Mouse (Mus musculus): ENCODE data around the gene Trip4. TPM values are rescaled to one million over a fixed set of nuclear protein-coding genes. Genes with fewer than 3 reads are reported as not detected.

Gene Trip4
- polyA plus RNA-seq, 1 experiment from 2014 or later: 32.5 TPM

- Histone ChIP-seq H3K27me3 (ENCODE audit: low read depth, poor library complexity, severe bottlenecking) (no peaks in the 10 kb centered on the region), H3K9me3 (replicated peaks) (no peaks in the 10 kb centered on the region), H3K36me3 (peaks cover 37% of the 10 kb centered on the region), H3K27ac (peak within 1 kb of the TSS; percentile 93), H3K4me3 (peak within 1 kb of the TSS; percentile 79), H3K4me1 (peaks cover 18% of the 10 kb centered on the region)
- WGBS: under 1% methylated on average over 21 of the region's 21 CpGs
- peak; percentile 82 for DNase-seq (ENCODE audit: low spot score)
Measured at GRCm38 (mm10) chr9:65890143-65890628, 18.4 kb downstream of the Trip4 start, which contains the start of gene Pclaf. Gene Pclaf (plus strand): TSS chr9:65890237.

GRCm38 (mm10) chr9:65884564-65885315 lies 23.9 kb downstream of the Trip4 start:
- peak overlapping the region; percentile 83 for H3K27ac ChIP-seq
- peaks cover 6% of the 10 kb centered on the region; the same call in 1 of the 2 replicates for H3K36me3 ChIP-seq
- peak; percentile 93 for DNase-seq (ENCODE audit: low spot score)
- peaks cover 12% of the 10 kb centered on the region for H3K4me1 ChIP-seq
- no peaks in the 10 kb centered on the region for H3K9me3 ChIP-seq (replicated peaks)
- under 1% methylated on average over 37 of the region's 37 CpGs for WGBS
- H3K27me3 ChIP-seq (ENCODE audit: low read depth, poor library complexity, severe bottlenecking): no peaks in the 10 kb centered on the region
- peak overlapping the region; percentile 76 for H3K4me3 ChIP-seq

DNA sequence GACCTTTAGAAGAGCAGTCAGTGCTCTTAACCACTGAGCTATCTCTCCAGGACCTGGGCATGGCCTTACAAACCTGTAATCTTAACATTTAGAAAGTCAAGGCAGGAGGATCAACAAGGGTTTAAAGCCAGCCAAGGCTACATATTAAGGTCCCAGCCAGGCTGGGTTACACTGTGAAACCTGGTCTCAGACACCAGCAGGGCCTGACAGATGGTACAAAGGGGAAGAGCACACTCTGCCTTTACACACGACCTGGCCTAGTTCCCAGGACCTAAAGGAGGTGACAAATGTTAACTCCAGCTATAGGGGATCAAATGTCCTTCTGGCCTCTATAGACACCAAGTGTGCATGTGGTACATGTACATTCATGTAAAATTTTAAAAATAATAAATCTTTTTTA lies 48.9 kb downstream of the Trip4 start:
- WGBS: 56% methylated on average over 1 of the region's 1 CpGs

DNA sequence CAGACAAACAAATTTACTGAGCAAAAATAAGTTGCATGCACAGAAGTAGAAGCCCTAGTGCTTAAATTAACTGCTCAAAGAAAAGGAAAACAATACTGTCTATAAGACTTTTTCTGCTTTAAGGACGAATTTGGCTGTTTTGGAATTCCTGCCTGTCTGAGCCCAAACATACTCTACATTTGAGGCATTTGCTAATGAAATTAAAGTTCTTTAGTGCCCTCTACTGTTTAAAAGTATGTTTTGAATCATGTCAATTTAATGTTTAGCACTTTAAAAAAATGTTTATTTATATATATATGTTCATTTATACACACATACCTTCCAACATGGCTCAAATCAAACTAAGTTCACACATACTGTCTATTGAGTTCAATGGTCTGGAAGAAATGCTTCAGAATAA lies 58.4 kb downstream of the Trip4 start:
- no peaks in the 10 kb centered on the region for H3K9me3 ChIP-seq (replicated peaks)
- no peak for DNase-seq (ENCODE audit: low spot score)
- no peak overlapping the region for H3K4me3 ChIP-seq
- no peak overlapping the region for H3K27ac ChIP-seq
- 52% methylated on average over 1 of the region's 1 CpGs for WGBS
- H3K27me3 ChIP-seq (ENCODE audit: low read depth, poor library complexity, severe bottlenecking): no peaks in the 10 kb centered on the region
- no peaks in the 10 kb centered on the region for H3K4me1 ChIP-seq
- peaks cover 40% of the 10 kb centered on the region for H3K36me3 ChIP-seq

More for the DNA sequence above, 48.9 kb downstream of the Trip4 start:
- no peaks in the 10 kb centered on the region for H3K9me3 ChIP-seq (replicated peaks)
- H3K4me1 ChIP-seq: no peaks in the 10 kb centered on the region
- peaks cover 67% of the 10 kb centered on the region for H3K36me3 ChIP-seq
- H3K4me3 ChIP-seq: no peak overlapping the region
- H3K27ac ChIP-seq: no peak overlapping the region
- H3K27me3 ChIP-seq (ENCODE audit: low read depth, poor library complexity, severe bottlenecking): no peaks in the 10 kb centered on the region
- DNase-seq (ENCODE audit: low spot score): no peak

DNA sequence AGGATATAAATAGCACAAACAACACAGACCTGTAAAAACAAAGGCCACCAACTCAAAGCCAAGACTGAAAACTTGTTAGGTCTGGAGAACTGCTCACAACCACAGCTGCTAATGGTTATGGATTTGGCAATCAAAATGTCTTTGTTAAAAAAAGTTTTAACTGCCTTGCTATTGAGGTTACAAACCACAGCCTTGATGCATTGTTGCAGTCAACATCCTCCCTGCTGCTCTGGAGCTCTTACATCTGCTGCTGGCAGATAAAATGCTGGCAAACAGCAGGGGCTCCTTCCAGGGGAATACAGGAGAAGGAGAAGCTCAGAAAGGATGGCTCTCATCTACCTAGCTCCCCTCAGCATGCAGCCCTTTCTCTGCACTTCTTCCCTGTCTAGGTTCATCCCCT lies 60.4 kb downstream of the Trip4 start:
- DNase-seq (ENCODE audit: low spot score): no peak
- Histone ChIP-seq H3K36me3 (peaks cover 28% of the 10 kb centered on the region), H3K4me1 (no peaks in the 10 kb centered on the region), H3K27me3 (ENCODE audit: low read depth, poor library complexity, severe bottlenecking) (no peaks in the 10 kb centered on the region), H3K9me3 (replicated peaks) (no peaks in the 10 kb centered on the region), H3K4me3 (no peak overlapping the region), H3K27ac (no peak overlapping the region)

- DNase-seq (ENCODE audit: low spot score): no peak
- no peak overlapping the region for H3K4me3 ChIP-seq
- no peaks in the 10 kb centered on the region for H3K27me3 ChIP-seq (ENCODE audit: low read depth, poor library complexity, severe bottlenecking)
- H3K36me3 ChIP-seq: peaks cover 9% of the 10 kb centered on the region
- no peaks in the 10 kb centered on the region for H3K9me3 ChIP-seq (replicated peaks)
- 93% methylated on average over 7 of the region's 7 CpGs for WGBS
- no peak overlapping the region for H3K27ac ChIP-seq
- H3K4me1 ChIP-seq: no peaks in the 10 kb centered on the region
Measured at GRCm38 (mm10) chr9:65844421-65845165, 64.0 kb downstream of the Trip4 start.

GRCm38 (mm10) chr9:65839841-65840240 lies 68.8 kb downstream of the Trip4 start:
- Histone ChIP-seq H3K36me3 (peaks cover 23% of the 10 kb centered on the region), H3K9me3 (replicated peaks) (no peaks in the 10 kb centered on the region), H3K27me3 (ENCODE audit: low read depth, poor library complexity, severe bottlenecking) (no peaks in the 10 kb centered on the region), H3K27ac (no peak overlapping the region), H3K4me1 (no peaks in the 10 kb centered on the region), H3K4me3 (no peak overlapping the region)
- WGBS: 98% methylated on average over 1 of the region's 1 CpGs
- no peak for DNase-seq (ENCODE audit: low spot score)

DNA sequence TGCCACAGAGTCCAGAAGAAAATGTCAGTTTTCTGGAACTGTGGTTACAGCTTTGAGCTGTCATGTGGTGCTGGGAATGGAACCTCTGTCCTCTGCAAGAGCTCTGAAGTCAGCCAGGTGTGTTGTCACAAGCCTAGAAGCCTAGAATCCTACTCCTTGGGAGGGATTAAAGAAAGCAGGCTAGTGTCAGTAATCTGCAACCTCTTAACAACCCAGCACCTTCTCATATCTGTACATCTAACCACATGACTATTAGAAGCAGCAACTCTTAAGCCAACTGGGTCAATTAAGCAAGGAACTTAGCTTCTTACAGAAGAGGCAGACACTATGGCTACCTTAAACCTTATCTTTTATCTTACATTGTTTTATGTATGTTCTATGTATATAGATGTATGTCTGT lies 71.7 kb downstream of the Trip4 start:
- Histone ChIP-seq H3K27me3 (ENCODE audit: low read depth, poor library complexity, severe bottlenecking) (no peaks in the 10 kb centered on the region), H3K9me3 (replicated peaks) (no peaks in the 10 kb centered on the region), H3K4me1 (no peaks in the 10 kb centered on the region), H3K4me3 (no peak overlapping the region), H3K27ac (no peak overlapping the region), H3K36me3 (peaks cover 24% of the 10 kb centered on the region)
- DNase-seq (ENCODE audit: low spot score): no peak

DNA sequence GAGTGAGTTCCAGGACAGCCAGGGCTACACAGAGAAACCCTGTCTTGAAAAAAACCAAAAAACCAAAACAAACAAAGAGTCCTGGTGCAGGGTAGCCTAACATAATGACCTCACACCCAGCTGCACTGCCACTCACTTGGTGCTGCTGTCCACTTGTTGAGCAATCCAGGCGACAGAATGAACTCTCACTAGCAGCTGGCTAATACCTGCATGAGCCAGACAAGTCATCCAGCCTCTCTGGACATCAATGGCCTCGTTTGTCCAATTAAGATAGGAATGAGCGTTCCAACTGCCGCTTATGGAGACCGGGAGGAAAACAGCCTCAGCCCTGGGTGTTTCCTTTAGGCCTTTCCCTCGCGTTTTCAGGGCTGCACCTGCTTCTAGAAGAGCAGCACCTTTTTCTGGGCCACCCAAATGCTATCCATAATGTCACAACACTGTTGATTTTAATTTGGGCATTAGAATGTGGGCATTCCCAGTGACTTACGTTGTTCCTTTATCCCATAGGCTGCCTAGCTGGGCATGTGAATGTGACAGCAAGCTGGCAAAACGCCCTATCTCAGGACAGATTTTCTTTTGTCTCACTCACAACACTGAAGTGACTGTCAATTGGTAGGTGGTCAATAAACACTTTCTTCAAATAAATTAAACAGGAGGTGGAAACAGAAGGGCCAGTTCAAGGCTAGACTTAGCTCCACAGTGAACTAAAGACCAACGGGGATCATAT lies 73.8 kb downstream of the Trip4 start:
- peaks cover 24% of the 10 kb centered on the region for H3K36me3 ChIP-seq
- 86% methylated on average over 10 of the region's 10 CpGs for WGBS

DNA sequence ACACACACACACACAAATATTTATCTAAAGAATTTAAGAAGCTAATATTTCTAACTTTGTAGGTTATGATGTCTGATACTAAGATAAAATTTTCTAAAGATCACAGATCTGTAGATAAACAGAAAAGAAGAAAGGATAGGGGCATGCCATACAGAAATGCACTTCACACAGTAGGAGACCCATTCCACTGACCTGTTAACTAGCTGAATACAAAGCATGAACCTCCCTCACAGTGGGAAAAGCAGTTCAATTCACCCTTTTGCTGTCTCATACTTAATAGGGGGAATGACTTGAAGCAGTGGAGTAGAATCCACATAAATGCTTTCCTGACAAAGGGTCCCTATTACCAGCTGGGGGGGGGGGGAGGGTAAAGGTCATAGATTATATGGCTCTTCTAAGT lies 75.0 kb downstream of the Trip4 start:
- Histone ChIP-seq H3K4me1 (peaks cover 1% of the 10 kb centered on the region), H3K36me3 (peaks cover 21% of the 10 kb centered on the region), H3K9me3 (replicated peaks) (no peaks in the 10 kb centered on the region), H3K4me3 (no peak overlapping the region), H3K27me3 (ENCODE audit: low read depth, poor library complexity, severe bottlenecking) (0 out of 2 replicates have a peak, but pooled peaks cover 2% of the 10 kb centered on the region), H3K27ac (no peak overlapping the region)
- DNase-seq (ENCODE audit: low spot score): no peak

More for the DNA sequence above, 73.8 kb downstream of the Trip4 start:
- Histone ChIP-seq H3K9me3 (replicated peaks) (no peaks in the 10 kb centered on the region), H3K27me3 (ENCODE audit: low read depth, poor library complexity, severe bottlenecking) (no peaks in the 10 kb centered on the region), H3K4me1 (no peaks in the 10 kb centered on the region), H3K27ac (no peak overlapping the region), H3K4me3 (no peak overlapping the region)
- DNase-seq (ENCODE audit: low spot score): no peak

DNA sequence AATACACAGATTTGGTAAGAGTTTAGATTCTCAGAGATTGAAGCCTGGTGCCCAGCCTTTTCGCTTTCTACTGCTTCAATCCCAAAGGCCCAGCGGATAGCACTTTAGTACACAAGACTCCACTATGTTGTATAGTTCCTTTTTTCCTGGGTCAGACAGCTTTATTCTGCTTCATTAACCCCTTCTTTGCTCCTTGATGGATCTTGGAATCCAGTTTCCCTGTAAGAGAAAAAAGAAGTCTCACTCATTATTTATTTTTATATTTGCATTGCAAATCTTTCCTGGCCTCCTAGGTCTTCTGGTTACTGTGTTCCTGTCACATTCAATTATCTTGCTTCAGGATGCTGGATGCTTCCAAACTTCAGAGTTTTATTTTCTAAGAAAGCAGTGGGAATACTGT lies 75.4 kb downstream of the Trip4 start:
- peaks cover 17% of the 10 kb centered on the region for H3K36me3 ChIP-seq
- no peak overlapping the region for H3K4me3 ChIP-seq
- H3K4me1 ChIP-seq: peaks cover 5% of the 10 kb centered on the region
- no peaks in the 10 kb centered on the region for H3K9me3 ChIP-seq (replicated peaks)
- WGBS: 94% methylated on average over 2 of the region's 2 CpGs
- 0 out of 2 replicates have a peak, but pooled peaks cover 5% of the 10 kb centered on the region for H3K27me3 ChIP-seq (ENCODE audit: low read depth, poor library complexity, severe bottlenecking)
- H3K27ac ChIP-seq: no peak overlapping the region
- DNase-seq (ENCODE audit: low spot score): no peak

DNA sequence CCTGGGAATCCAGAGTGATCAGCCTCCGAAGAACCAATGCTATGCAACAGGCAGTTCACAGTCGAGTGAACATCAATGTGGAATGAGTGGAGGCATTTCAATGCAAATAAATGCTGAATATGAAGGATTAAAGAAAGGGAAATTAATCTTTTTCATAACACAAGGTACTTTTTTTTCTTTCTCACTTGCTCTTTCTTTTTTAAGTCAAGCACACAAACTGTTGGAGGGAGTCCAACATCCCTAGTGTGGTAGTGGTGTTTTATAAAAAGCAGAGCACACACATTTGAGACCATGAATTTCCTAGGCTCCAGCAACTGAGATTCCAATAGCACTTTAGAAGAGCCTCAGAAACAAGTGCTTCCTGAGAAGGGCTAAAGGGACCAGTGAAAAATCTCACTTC lies 76.6 kb downstream of the Trip4 start:
- H3K4me1 ChIP-seq: peaks cover 9% of the 10 kb centered on the region
- 87% methylated on average over 2 of the region's 2 CpGs for WGBS
- no peaks in the 10 kb centered on the region for H3K9me3 ChIP-seq (replicated peaks)

More for the DNA sequence above, 76.6 kb downstream of the Trip4 start:
- H3K27me3 ChIP-seq (ENCODE audit: low read depth, poor library complexity, severe bottlenecking): 0 out of 2 replicates have a peak, but pooled peaks cover 5% of the 10 kb centered on the region
- H3K4me3 ChIP-seq: no peak overlapping the region
- H3K36me3 ChIP-seq: peaks cover 10% of the 10 kb centered on the region
- no peak overlapping the region for H3K27ac ChIP-seq
- no peak for DNase-seq (ENCODE audit: low spot score)

Data from limb, embryonic 10.5 days (tissue).